Mouse (Mus musculus) MEL (cell line): ENCODE results near the gene Dvl2. TPM values are rescaled to one million over a fixed set of nuclear protein-coding genes. Genes with fewer than 3 reads are reported as not detected.

Experiments
- DNase-seq: peaks from one replicate; pipeline ENCODE4 v3.0.0; 2011; ENCODE audit warnings: low read depth, low spot score
- H3K27ac ChIP-seq: 2 replicates; pipeline ENCODE4 v1.5.1; 2012; ENCODE audit warnings: low read depth, mild to moderate bottlenecking, control low read depth, low read length, moderate library complexity; ENCODE audit not compliant: control insufficient read depth
- H3K27me3 ChIP-seq, 2 experiments: fragments of 150-350 bp in 1 of 2; sonication (generic) in 1 of 2; 2 replicates each; pipeline ENCODE4 v1.6.1; 2012; ENCODE audit warnings: low read length in 2 of 2, mild to moderate bottlenecking in 2 of 2, improper control_type of control experiment in 1 of 2, moderate library complexity in 1 of 2; ENCODE audit not compliant: insufficient read depth in 2 of 2, control insufficient read depth in 1 of 2
- H3K36me3 ChIP-seq, 2 experiments: 2 replicates each; pipeline ENCODE4 v1.6.1; 2012 to 2014; ENCODE audit warnings: low read length in 2 of 2, improper control_type of control experiment in 1 of 2, inconsistent platforms in 1 of 2, mild to moderate bottlenecking in 1 of 2; ENCODE audit not compliant: insufficient read depth in 2 of 2, control insufficient read depth in 1 of 2
- H3K4me1 ChIP-seq, 2 experiments: fragments of 150-350 bp in 1 of 2; sonication (generic) in 1 of 2; 2 replicates each; pipeline ENCODE4 v1.6.1; 2012; ENCODE audit warnings: low read length in 2 of 2, improper control_type of control experiment in 1 of 2, mild to moderate bottlenecking in 1 of 2; ENCODE audit not compliant: insufficient read depth in 2 of 2, control insufficient read depth in 1 of 2
- H3K4me3 ChIP-seq, 2 experiments: fragments of 150-350 bp in 1 of 2; sonication (generic) in 1 of 2; 2 replicates each; pipeline ENCODE4 v1.5.1; 2012; ENCODE audit warnings: low read depth in 2 of 2, low read length in 2 of 2, mild to moderate bottlenecking in 2 of 2, moderate library complexity in 2 of 2, control low read depth in 1 of 2, improper control_type of control experiment in 1 of 2; ENCODE audit not compliant: control insufficient read depth in 1 of 2, insufficient read depth in 1 of 2
- H3K79me2 ChIP-seq: 2 replicates; pipeline ENCODE4 v1.6.1; 2012; ENCODE audit warnings: mild to moderate bottlenecking, low read length, moderate library complexity; ENCODE audit not compliant: control insufficient read depth, poor library complexity, insufficient read depth
- H3K9ac ChIP-seq: 2 replicates; pipeline ENCODE4 v1.6.1; 2012; ENCODE audit warnings: low read depth, mild to moderate bottlenecking, control low read depth, low read length, moderate library complexity; ENCODE audit not compliant: control insufficient read depth, poor library complexity, severe bottlenecking
- H3K9me3 ChIP-seq: fragments of 150-350 bp; sonication (generic); replicated peaks from 2 replicates; pipeline ENCODE4 v1.6.1; 2012; ENCODE audit warnings: mild to moderate bottlenecking, low read length, improper control_type of control experiment, moderate library complexity; ENCODE audit not compliant: insufficient read depth
- BHLHE40 ChIP-seq: IDR thresholded peaks from 2 replicates; pipeline ENCODE4 v1.6.1; 2012; ENCODE audit warnings: low read depth, mild to moderate bottlenecking, inconsistent platforms, low read length, improper control_type of control experiment, borderline replicate concordance
- CHD1 ChIP-seq: IDR thresholded peaks from 2 replicates; pipeline ENCODE4 v1.6.1; 2012; ENCODE audit warnings: low read depth, mild to moderate bottlenecking, inconsistent platforms, low read length, improper control_type of control experiment
- ELF1 ChIP-seq: IDR thresholded peaks from 2 replicates; pipeline ENCODE4 v1.6.1; 2014; ENCODE audit warnings: low read depth, mild to moderate bottlenecking, inconsistent platforms, low read length, improper control_type of control experiment, moderate library complexity
- EP300 ChIP-seq, 2 experiments: IDR thresholded peaks; 2 replicates each; pipeline ENCODE4 v1.6.1; 2011; ENCODE audit warnings: improper control_type of control experiment in 2 of 2, low read length in 2 of 2, low read depth in 1 of 2, mild to moderate bottlenecking in 1 of 2
- GABPA ChIP-seq: IDR thresholded peaks from 2 replicates; pipeline ENCODE4 v1.6.1; 2012; ENCODE audit warnings: low read depth, mild to moderate bottlenecking, inconsistent platforms, low read length, improper control_type of control experiment, moderate library complexity
- MAFK ChIP-seq: IDR thresholded peaks from 2 replicates; pipeline ENCODE4 v1.6.1; 2011; ENCODE audit warnings: low read depth, mild to moderate bottlenecking, low read length, improper control_type of control experiment, borderline replicate concordance
- MAX ChIP-seq: IDR thresholded peaks from 2 replicates; pipeline ENCODE4 v1.6.1; 2011; ENCODE audit warnings: low read length, improper control_type of control experiment
- MEF2A ChIP-seq: IDR thresholded peaks from 2 replicates; pipeline ENCODE4 v1.6.1; 2014; ENCODE audit warnings: low read depth, mild to moderate bottlenecking, inconsistent platforms, low read length, improper control_type of control experiment; ENCODE audit not compliant: poor library complexity, insufficient replicate concordance, severe bottlenecking; ENCODE audit errors: extremely low read depth
- MYC ChIP-seq: IDR thresholded peaks from 2 replicates; pipeline ENCODE4 v1.6.1; 2011; ENCODE audit warnings: low read depth, mild to moderate bottlenecking, low read length, improper control_type of control experiment, moderate library complexity
- POLR2A ChIP-seq, 2 experiments: IDR thresholded peaks; 2 replicates each; pipeline ENCODE4 v1.6.1; 2011 to 2012; ENCODE audit warnings: low read length in 2 of 2, mild to moderate bottlenecking in 2 of 2, control low read depth in 1 of 2, improper control_type of control experiment in 1 of 2, low read depth in 1 of 2, moderate library complexity in 1 of 2; ENCODE audit not compliant: control insufficient read depth in 1 of 2, insufficient read depth in 1 of 2, poor library complexity in 1 of 2
- POLR2AphosphoS2 ChIP-seq: IDR thresholded peaks from 2 replicates; pipeline ENCODE4 v1.6.1; 2011; ENCODE audit warnings: low read length, improper control_type of control experiment
- RCOR1 ChIP-seq: IDR thresholded peaks from 2 replicates; pipeline ENCODE4 v1.6.1; 2012; ENCODE audit warnings: low read depth, mild to moderate bottlenecking, inconsistent platforms, low read length, improper control_type of control experiment
- TBP ChIP-seq: IDR thresholded peaks from 2 replicates; pipeline ENCODE4 v1.8.0; 2011; ENCODE audit warnings: low read depth, low read length, improper control_type of control experiment
- TCF12 ChIP-seq: IDR thresholded peaks from 2 replicates; pipeline ENCODE4 v1.6.1; 2014; ENCODE audit warnings: low read depth, mild to moderate bottlenecking, inconsistent platforms, low read length, improper control_type of control experiment, moderate library complexity
- ZC3H11A ChIP-seq: IDR thresholded peaks from 2 replicates; pipeline ENCODE4 v1.6.1; 2012; ENCODE audit warnings: low read depth, mild to moderate bottlenecking, inconsistent platforms, low read length, improper control_type of control experiment
- polyA plus RNA-seq, 2 experiments: library from polyadenylated mRNA; stranded (reverse) in 1 of 2; unstranded in 1 of 2; fragments of >175 nt in 1 of 2; fragments of >200 nt in 1 of 2; gene quantifications; 2 replicates each; pipeline versions ENCODE4 v1.2.1 to v1.2.4; 2012; ENCODE audit warnings: low replicate concordance in 2 of 2, low read depth in 1 of 2; ENCODE audit not compliant: insufficient read length in 2 of 2, insufficient read depth in 1 of 2, missing spikeins in 1 of 2
- total RNA-seq: library from RNA; depleted of rRNA; stranded (reverse); fragments of 300-350 nt; gene quantifications from 2 replicates; pipeline ENCODE4 v1.2.3, GENCODE M21; 2012

Dvl2 gene
- total and polyA plus RNA-seq, 3 experiments, result 38.5 to 40.1 TPM; not detected in 1

DNA sequence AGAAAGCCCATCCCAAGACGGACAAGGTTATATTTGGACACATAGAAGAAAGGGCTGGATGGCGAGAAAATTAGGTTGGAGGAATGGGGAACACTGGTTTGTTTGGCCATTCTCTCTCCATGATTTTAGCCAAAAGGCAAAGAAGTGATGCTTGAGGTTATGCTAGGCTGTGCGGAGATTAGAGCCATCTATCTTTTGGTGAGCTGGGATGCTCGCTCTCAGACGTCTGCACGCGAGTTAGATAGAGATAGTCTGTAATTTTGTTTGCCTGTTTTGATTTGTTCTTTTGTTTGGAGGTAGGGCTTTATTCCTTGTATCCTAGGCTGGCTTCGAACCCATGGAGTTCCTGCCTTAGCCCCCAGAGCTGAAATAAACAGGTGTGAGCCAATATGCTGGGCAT is 764 bp downstream of the Dvl2 start:
- peaks cover 47% of the 10 kb centered on the region for H3K79me2 ChIP-seq
- peaks cover 8 to 39% of the 10 kb centered on the region in 2 experiments for H3K36me3 ChIP-seq
- H3K27me3 ChIP-seq, result no peaks in the 10 kb centered on the region
- no peak for DNase-seq
- TF ChIP-seq MAFK, result no peak
- no peak; the same call in 1 of the 2 replicates for TF ChIP-seq CHD1
- no peak for TF ChIP-seq TCF12
- TF ChIP-seq BHLHE40, result peak; percentile 79; the same call in 1 of the 2 replicates
- TF ChIP-seq MEF2A, result no peak
- TF ChIP-seq EP300 (IDR thresholded peaks at IDR 0.05; ENCODE audit: low read depth in 1 of 2, low read length in 2 of 2), result no peak
- TF ChIP-seq ZC3H11A, result no peak
- TF ChIP-seq MYC, result peak; percentile 46; the same call in 1 of the 2 replicates
- TF ChIP-seq RCOR1, result peak; percentile 80
- TF ChIP-seq TBP, result no peak
- no peak for TF ChIP-seq POLR2A (IDR thresholded peaks at IDR 0.05; ENCODE audit: control insufficient read depth in 1 of 2, insufficient read depth in 1 of 2, low read depth in 1 of 2, low read length in 2 of 2, poor library complexity in 1 of 2)
- 0 out of 2 replicates have a peak, but pooled peaks have one; percentile 11 for TF ChIP-seq MAX
- H3K4me3 ChIP-seq, result peak overlapping the region; percentile 69 to 83
- H3K9ac ChIP-seq, result peak overlapping the region; percentile 87
- peak overlapping the region; percentile 84 for H3K27ac ChIP-seq
- no peaks in the 10 kb centered on the region for H3K9me3 ChIP-seq
- peaks cover 16 to 38% of the 10 kb centered on the region in 2 experiments for H3K4me1 ChIP-seq

DNA sequence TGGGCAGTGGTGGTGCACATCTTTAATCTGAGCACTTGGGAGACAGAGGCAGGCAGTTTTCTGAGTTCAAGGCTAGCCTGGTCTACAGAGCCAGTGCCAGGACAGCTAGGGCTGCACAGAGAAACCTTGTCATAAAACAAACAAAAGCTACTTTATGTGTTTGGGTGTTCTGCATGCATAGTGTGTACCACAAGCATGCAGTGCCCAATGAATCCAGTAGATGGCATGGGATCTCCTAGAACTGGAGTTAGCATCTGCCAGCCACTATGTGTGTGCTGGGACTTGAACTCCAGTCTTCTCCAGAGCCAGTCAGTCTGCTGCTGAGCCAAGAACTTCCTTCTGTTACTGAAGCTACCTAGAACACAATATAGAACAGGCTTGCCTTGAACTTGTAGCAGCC is 1.5 kb downstream of the Dvl2 start:
- no peaks in the 10 kb centered on the region for H3K27me3 ChIP-seq
- H3K4me3 ChIP-seq, result peak overlapping the region; percentile 69 to 83
- peaks cover 16 to 38% of the 10 kb centered on the region in 2 experiments for H3K4me1 ChIP-seq
- H3K9ac ChIP-seq, result peak overlapping the region; percentile 87
- H3K36me3 ChIP-seq, result peaks cover 8 to 39% of the 10 kb centered on the region in 2 experiments
- TF ChIP-seq ELF1 (no peak), POLR2AphosphoS2 (no peak), BHLHE40 (no peak), CHD1 (no peak), ZC3H11A (no peak), GABPA (no peak)
- TF ChIP-seq, all 39 proteins: peak for 0
- Histone ChIP-seq H3K9me3 (no peaks in the 10 kb centered on the region), H3K79me2 (peaks cover 40% of the 10 kb centered on the region), H3K27ac (no peak overlapping the region)
- DNase-seq, result peak; percentile 35
